Mouse (Mus musculus) ES-CJ7 (cell line): ENCODE data around the gene Ormdl3.
A peak's percentile ranks its signal among the peaks of the same experiment; 100 is the strongest.
"Not testable (repeated sequence)": the region's sequence is repeated elsewhere in the genome, so short reads cannot be mapped to it uniquely, and the experiment has no call there.

Experiments
- DNase-seq: peaks from one replicate; pipeline ENCODE4 v3.0.0; 2011; ENCODE audit warnings: low read depth, low spot score

Ormdl3 gene

DNA sequence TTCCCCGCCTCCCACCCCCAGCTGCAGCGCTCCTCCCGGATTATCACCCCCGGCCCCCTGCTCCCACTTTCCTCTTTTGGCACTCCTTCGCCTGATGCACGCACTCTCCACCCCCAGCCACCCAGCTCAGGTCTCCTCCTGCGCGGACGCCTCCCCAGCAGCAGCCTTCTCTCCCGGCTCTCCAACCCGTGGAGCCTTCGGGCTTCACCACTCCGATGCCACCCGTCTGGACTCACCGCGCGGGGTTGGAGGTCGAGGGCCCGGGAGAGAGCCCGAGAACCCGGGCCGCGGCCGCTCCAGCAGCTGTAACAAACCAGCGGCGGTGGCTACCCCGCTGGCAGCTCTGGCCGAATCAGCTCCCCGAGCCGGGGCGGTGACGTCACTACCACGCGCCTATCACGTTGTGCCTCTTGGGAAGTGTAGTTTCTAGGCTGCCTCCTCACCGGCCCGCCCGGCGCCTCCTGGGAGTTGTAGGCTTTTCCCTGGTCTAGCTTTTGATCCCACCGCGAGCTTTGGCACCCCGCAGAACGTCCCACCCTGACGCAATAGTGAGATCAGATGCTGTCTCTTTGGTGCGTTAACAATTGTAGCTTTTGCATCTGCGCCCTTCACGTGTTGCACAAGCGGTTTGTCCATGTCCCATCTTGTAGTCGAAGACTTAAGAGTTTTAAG is at the start of gene Ormdl3:
Gene Ormdl3, minus strand, starts transcription at position 477 of the 672 bp plus-strand sequence.
- peak; percentile 99 for DNase-seq

DNA sequence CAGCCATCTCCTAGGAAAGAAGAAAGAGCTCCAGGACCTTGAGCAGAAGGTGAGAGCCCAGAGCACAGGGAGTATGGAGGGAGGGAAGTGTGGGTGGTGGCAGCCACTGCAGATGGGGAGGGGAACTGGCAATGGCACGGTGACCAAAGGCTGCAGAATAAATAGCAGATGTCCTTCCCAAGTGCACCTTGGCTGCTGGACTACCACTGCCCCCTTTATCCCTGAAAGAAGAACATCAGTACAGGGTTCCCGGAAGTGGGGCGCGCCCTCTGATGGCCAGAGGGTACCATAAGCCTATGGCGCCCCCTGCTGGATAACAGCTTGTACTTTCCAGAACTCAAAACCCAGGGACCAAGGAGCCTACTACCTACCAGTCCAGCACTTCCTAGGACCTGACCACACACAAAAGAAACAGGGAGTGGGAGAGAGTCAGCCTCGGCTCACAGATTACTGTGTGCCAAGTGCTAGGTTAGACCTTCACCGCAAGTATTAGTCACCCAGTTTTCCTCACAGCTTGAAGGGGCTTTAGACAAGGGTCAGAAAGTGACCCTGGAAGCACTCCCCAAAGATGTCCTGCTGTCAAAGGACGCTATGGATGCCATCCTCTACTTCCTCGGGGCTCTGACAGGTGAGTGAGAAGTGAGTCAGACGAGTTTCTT is 48.3 kb upstream of the Ormdl3 start:
- DNase-seq: peak; percentile 25

DNA sequence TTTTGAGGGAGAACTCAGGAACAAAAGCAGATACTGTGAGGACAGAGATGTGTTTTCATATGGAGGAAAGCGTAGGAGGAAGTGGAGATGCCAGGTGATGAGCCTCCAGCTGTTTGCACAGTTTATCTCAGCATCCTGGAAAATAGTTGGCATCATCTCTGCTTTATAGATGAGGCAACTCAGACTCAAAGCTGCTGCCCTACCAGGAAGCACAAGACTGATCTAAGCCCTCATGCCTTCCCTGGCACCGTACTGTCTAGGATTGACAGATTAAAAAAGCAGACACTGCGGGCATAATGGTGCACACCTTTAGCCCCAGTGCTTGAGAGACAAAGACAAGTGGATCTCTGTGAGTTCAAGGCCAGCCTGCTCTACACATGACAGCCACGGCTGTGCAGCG is 43.5 kb upstream of the Ormdl3 start:
- no peak for DNase-seq

DNA sequence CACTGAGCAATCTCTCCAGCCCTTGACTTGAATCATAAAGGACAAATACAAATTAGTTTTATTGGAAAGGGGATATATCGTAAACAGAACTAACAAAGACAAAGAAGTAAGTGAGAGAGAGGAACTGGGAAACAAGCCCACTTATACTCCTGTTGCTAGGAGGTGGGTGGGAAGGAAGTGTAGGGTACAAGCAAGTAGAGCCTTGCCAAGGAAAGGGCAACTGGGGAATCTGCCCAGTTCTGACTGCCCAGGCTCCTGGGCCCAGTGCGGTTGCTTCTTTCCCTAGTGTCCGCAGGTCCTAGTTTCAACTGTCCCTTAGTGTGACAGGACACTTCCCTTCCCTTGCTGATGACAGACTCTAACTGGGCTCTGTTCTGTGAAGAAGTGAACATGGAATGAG is 41.5 kb upstream of the Ormdl3 start:
- DNase-seq: no peak

DNA sequence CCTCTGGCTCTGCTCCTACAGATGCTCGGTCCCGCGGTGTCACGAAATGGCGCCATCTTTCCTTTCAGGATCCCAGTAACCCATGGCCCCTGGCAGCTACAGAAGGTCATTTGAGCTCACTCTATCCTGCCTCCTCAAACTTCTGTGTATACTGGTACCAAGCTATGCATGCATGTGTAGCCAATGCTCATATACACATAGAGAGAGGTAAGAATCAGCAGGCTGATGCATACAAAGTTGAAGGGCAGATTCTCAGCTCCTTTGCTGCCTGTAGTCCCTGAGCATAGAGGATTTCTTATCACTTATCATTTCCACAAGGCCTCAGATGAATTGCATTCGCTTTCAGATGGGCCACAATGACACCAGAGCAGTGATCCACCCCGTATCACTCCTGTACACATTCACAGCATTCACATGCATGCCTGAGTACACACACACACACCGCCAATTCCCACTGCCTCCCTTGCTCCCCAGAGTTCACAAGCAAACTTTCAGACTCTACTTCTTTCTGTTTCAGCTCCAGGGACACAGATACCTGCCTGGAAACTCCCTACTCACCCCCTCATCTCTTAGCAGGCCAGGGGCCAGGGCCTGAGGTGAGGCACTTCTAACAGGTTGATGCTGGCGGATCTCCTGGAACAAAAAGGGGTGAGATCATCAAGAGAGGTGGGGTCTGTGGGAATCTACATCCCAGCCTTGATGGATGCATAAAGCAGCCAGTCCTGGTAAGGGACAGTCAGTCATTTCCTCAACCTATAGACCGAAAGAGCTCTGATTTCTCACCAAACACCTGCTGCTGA is 38.6 kb upstream of the Ormdl3 start, which contains the start of the genes Gm12355 and Gsdma3:
Gene Gm12355, minus strand, starts transcription at position 51 of the 800 bp plus-strand sequence.
Gene Gsdma3, plus strand, starts transcription at position 750 of the 800 bp plus-strand sequence.
- no peak for DNase-seq

DNA sequence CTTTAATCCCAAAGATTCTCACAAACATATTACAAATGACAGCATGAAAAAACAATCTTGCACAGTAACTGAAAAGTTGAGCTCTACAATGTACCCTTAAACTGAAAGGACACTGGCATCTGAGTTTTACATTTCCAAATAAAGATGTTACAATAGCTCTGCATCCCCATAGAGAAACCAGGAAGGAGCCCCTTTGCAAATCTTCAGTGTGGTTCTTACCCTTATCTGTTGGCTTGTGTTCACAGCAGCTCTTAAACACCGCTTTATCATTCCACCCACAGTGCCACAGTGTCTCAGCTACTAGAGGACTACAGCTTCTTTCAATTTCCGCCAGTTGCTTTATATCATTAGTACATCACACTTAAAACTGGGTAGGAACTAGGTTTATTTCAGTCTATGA is 37.2 kb upstream of the Ormdl3 start:
- not testable (repeated sequence) for DNase-seq

DNA sequence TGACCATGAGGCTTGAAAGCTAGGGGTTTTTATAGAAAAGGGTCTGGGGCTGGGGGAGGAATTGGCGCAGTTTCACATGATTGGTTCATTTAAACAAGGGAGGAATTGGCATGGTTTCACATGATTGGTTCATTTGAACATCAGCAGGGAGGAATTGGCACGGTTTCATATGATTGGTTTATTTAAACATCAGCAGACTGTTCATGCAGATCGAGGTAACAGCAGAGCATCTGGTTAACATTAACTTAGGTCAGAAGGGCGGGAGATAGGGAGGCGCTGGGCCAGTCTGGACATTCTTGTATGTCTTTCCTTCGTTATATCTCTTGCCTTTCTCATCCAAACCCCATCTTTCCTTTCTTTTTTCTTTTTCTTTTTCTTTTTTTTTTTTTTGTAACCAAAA is 36.8 kb upstream of the Ormdl3 start:
- not testable (repeated sequence) for DNase-seq

DNA sequence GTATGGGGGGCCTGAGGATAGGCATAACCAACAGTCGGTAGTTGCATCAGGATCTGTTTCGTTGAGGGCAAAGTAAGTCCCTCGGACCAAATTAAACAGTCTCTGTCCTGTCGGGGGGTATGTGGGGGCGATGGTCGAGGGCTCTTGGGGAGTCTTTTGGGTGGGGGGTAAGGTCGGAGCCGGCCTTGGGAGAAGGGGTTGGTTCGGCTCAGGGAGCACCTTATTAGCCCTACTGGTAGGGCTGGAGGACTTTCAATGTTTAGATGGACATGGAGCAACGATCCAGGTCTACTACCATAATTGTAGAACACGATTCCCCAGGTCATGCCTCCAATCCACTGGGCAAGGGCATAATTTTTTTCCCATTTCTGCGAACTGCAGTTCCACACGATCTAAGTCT is 33.6 kb upstream of the Ormdl3 start:
- no peak for DNase-seq

DNA sequence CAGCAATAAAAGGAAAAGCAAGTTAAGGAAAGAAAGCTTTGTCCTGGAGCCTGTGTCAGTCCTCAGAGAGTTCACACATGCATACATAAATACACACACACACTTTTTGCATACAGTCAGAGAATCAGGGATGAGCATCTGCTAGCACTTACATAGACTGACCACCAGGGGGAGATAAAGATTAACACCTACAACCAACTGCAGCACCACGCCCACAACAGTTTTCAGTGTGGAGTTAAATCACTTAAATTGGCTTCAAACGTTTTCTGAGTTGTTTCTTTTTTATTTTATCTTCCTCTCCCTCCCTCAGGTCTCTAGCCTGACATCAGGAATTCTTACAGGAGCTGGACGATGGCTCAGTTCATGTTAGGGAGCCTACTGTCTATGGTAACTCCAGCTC is 19.6 kb upstream of the Ormdl3 start:
- DNase-seq: peak; percentile 77

DNA sequence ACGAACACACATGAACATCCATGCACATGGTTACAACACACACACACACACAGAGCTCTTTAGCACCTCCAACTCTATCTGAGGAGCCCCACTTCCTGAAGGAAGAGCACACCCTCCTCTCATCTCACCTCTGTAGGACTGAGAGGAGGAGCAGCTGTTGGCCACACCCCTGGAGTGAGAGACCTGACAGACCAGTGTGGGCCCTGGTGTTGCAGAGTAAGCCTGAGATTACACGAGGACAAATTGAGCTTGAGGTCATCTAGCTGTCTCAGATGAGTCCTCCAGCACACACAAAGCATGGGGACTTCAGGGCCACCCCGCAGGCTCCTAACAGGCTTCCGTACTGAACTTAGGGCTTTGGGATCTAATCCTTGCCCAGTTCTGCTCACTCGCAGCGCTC is 17.7 kb upstream of the Ormdl3 start:
- not testable (repeated sequence) for DNase-seq

DNA sequence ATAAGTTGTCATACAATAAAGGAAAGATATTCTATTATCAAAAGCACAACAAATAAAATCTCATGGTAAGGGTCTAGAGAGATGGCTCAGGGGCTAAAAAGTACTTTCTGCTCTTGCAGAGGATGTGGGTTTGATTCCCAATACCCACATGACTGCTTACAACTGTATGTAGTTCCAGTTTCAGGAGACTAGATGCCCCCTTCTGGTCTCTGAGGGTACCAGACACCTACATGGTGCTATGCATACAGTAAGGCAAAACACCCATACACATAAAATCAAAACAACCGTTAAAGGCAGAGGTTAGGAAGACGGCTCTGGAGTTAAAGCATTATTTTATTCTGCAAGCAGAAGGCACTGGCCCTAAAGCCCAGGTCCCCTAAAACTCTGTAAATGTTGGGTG is 16.8 kb upstream of the Ormdl3 start:
- DNase-seq: peak; percentile 38

DNA sequence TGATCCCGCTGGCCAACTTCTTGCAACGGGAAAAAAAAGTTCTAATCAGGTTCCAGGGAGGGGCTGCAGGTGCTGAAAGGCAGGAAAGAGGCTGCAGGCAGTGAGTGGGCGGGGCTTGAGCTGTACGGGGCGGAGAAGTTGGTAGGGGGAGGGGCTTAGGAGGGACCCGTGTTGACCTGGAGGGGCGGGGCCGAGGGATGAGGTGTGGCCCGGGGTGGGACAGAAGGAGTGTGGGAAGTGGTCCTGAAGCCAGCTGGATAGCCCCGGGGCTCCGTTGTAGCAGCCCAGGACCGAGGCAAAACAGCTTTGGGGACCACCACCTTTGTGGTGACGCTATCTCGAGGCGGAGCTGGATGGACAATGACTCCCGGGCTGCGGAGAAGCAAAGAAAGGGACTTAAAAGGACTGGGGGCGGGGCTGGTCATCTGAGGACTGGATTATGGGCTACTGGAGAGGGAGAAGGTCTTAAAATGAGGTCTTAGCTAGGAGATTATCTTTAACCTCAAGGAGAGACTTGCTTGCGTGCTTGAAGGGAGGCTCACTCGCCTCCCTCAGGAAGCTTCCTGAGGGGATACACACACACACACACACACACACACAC is 15.0 kb upstream of the Ormdl3 start:
- DNase-seq: peak; percentile 90

DNA sequence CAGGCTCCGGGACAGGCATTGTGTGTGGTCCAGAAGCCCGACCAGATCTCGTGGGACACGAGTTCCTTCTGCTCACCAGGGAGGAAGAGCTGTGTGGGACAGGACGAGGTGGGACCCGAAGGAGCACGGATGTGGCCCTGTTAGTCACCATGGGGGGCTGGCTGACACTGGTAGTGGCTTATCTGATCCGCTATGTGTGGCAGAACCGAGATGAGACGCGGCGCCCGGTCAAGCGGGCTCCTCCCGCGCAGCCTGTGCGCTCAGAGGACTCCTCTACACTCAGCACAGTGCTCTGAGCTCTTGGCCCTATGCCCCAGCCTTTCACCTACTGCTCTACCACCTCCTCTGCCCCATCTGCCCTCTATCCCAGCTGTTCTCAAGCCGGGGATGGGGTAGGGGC is 12.1 kb upstream of the Ormdl3 start:
- DNase-seq: peak; percentile 34

DNA sequence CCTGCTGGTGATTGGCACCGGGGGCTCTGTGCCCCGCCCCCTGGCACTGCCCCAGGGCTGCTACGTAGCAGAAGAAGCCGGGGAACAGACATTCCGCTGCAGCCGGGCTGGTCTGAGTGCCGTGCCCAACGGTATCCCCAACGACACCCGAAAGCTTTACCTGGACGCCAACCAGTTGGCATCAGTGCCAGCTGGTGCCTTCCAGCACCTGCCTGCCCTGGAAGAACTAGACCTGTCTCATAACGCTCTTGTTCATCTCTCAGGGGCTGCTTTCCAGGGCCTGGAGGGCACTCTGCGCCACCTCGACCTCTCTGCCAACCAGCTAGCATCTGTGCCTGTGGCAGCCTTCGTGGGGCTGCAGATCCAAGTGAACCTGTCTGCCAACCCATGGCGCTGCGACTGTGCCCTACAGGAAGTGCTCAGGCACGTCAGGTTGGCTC is 11.7 kb upstream of the Ormdl3 start:
- DNase-seq: no peak

DNA sequence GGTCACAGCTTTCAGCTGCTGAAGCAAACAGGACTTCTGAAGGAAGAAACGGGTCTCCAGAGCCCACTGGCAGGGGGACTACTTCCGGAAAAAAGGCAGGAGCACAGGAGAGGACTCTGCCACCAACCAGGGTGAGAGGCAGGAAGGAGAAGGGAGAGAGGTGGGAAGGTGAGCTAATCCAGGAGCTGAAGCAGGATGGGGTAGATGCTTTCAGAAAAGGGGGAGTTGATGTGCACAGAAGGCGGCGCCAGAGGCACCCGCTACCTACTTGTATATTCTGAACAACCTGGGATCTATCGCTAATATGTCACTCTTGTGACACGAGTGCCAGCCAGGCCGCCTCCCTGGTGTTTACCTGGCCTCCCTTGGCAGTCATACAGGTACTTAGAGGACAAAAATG is 10.8 kb upstream of the Ormdl3 start, which contains the start of gene Lrrc3c:
Gene Lrrc3c, plus strand, starts transcription at position 301 of the 400 bp plus-strand sequence.
- DNase-seq: no peak

DNA sequence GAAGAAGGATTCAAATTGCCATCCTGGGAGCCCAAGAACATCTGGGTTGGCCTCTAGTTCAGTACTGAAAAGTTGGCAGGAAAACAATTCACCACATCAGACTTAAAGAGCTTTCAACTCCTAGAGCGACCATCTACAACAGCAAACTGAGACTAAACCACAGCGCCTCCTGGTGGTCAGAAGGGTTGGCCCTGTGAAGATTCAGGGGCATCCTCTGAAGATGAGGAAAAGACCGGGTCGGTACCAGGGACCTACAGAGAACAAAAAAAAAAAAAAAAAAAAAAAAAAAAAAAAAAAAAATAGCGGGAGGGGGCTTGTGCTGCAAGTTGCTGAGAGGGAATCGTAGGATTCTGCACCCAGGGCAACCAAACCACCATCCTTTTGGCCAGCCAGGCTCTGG is 10.2 kb upstream of the Ormdl3 start:
- peak; percentile 92 for DNase-seq

DNA sequence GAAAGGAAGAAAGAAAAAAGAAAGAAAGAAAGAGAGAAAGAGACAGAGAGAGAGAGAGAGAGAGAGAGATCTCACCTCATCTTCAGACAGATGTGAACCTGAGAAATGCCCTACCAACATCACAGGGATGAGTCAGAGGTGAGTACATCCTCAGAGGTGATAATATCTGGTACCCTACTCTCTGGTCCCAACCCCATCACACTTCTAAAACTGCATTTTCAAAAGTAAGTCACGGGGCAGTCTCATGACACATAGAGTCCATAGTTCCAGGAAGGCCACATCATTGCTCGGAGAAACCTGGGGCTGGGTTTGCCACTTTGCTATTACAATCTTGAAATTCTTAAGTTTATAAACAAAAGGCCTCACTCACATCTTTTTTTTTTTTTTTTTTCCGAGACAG is 8.8 kb upstream of the Ormdl3 start:
- DNase-seq: no peak

DNA sequence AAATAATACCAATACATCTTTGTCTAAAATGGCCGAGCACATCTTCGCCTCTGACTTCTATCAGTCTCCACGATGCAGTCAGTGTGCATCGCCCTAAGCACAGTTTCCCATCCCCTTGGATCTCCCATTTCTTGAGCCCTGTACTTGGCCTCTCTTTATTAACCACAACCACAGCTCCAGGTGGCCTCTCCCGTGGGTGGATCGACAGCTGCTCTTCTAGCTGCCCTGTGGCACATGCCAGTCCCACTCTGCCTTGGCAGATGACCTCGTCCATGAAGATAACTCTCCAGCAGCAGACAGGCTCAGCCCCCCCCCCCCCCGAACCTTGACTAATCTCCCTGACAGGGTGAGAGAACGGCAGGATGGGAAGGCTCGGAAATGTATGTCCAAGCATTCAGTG is 8.3 kb upstream of the Ormdl3 start:
- no peak for DNase-seq

DNA sequence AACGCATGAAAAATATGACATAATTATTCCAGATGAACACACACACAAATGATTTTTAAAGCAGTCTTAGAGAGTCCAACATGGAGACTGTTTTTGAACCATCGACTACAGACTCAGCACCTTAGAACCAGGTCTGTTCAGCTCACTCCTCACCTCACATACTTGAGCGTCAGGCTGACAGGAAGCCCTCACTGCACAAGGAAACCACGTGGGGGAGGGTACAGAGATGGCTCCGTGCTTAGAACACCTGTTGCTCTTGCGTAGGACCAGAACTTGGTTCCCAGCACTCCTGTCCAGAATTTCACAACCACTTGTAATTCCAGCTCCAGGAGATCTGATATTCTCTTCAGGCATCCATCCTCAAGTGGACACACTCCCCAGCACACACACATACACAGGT is 7.9 kb upstream of the Ormdl3 start:
- no peak for DNase-seq

DNA sequence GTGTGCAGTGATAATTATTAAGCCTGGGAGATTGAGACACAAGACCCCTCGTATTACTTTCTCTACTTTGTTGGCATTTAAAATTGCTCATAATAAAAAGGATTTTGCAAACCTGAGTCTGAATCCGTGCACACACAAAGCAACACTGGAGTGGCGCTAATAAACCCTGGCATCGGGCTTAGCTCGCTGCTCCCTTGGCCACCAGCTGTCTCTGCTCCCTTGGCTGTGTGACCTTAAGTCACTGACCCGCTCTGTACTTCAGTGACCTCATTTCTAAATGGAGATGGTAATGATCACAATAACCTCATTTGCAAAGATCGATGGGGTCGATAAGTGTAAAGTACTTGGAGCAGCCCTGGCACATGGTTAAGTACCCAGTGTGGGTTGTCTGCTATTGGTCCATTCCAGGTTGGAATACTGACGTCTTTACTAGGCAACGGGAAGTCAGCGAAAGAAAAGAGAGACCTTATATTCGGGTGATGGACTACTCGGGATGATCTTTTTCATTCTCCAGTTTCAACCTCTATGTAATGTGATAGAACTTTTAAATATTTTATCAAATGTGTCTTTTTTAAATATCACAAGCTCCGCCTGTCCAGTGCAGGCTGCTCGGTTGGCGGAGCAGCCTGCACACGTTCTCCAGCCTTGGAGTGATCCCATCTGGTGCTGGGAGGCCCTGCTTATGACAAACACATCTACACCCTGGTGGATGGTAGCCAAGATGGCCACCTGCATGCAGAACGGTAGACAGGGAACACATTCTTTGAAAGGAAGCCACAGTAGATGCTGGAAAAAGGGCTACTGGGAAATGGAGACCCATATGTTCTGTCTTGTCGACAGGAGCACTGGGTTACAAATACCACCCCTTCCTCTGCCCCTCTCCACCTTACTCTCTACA is 3.6 kb upstream of the Ormdl3 start:
- no peak for DNase-seq

DNA sequence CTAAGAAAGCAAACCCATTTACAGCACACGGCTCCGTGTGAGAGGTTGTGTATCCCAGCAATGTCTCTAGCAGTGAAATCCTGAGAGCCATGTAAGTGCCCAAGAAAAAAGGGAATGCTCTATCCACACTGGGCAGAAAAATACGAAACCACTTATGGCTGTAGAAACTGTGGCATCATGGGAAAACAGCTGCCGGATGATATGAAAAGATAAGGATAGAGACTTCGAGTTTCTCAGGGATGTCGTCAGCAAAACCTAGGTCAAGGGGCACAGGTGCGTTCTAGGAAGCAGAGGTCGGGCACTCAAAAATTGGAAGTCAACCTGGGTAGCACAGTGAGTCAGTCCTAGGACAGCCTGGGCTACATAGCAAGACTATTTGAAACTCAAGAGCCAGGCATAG is 2.1 kb upstream of the Ormdl3 start:
- DNase-seq: no peak
